Mouse (Mus musculus): ENCODE measurements around the gene Wdr24. TPM values are rescaled to one million over a fixed set of nuclear protein-coding genes. Genes with fewer than 3 reads are reported as not detected.
"Not testable (repeated sequence)": the region's sequence is repeated elsewhere in the genome, so short reads cannot be mapped to it uniquely, and the experiment has no call there.

Gene Wdr24
- polyA plus RNA-seq, 1 experiment: 47.0 TPM

DNA sequence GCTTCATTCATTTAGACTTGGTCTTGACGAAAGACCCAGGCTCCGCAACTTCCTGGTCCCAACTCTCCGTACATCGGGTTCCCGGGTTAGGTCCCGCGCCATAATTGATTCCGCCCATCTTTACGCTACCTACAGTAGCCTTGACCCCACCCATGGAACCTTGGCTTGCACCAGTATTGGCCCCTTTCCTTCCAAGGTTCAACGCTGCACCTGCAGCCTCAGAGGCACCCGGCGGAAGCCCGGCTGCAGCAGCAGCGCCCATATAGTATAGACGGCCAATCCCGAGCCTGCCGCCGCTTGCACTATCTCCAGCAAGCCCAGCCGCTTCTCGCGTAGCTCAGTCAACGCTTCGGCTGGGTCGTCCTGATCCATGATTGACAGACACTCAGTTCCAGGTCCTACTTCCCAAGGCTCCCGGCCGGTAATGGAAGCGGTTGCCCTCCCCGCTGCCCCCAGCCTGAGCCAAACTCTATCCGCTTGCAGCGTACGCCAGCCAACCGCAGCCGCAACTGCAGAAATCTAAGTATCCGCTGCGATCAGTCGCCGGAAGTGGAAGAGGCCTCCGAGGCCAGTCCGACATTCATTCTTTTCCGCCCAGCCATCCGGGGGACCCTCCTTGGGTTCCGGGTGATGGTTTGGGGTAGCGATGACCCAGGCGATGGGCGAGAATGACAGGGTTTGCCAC lies 31.4 kb upstream of the Wdr24 start:
- peak; percentile 94 for DNase-seq (ENCODE audit: low read depth)
- peak; percentile 42; the same call in 1 of the 2 replicates for TF ChIP-seq POLR2A (IDR thresholded peaks at IDR 0.05; ENCODE audit: borderline replicate concordance, extremely low read depth, insufficient read depth, insufficient read length, poor library complexity, severe bottlenecking)
- no peak for TF ChIP-seq CTCF (IDR thresholded peaks at IDR 0.05; ENCODE audit: borderline replicate concordance, extremely low read depth, insufficient read depth, insufficient read length)

DNA sequence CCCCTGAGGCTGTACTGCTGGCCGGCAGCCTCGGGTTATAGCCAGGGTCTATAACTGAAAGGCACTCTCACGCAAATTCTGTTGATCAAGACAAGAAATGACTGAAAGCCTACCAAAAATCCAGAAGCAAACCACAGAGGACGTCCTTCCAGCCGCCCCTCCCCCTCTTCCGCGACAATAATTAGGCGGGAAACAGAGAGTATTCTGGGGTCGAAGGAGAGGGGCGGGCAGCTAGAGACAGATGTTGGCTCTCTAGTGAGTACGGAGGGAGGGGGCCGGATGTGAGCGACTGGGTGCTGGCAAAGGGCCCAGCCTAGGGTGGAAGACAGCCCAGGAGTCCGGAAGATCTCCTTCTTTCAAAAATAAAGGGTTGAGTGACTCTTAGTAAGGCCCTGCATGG lies 30.8 kb upstream of the Wdr24 start, which contains the start of gene Fam173a:
Gene Fam173a (minus strand): TSS at position 287 of the 400 bp plus-strand sequence.
- TF ChIP-seq POLR2A (IDR thresholded peaks at IDR 0.05; ENCODE audit: borderline replicate concordance, extremely low read depth, insufficient read depth, insufficient read length, poor library complexity, severe bottlenecking) (no peak), CTCF (IDR thresholded peaks at IDR 0.05; ENCODE audit: borderline replicate concordance, extremely low read depth, insufficient read depth, insufficient read length) (no peak)
- peak; percentile 88 for DNase-seq (ENCODE audit: low read depth)

DNA sequence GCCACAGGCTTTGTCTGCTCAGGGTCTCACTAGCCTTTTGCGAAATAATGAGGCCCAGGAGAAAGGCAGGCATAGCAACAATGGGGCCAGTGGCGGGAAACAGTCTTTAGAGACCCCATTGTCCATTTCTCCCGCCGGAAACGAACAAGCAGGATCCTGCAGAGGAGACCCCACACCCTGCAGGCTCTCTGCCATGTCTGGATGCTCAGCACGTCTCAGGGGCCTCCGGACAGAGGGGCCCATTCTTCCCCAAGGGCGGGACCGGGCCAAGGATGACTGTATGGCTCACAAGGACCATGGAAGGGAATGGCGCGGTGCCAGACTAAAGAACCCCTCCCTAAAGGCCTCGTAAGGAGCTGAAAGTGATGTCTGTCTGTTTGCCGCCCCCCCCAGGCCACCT lies 29.2 kb upstream of the Wdr24 start:
- TF ChIP-seq POLR2A (IDR thresholded peaks at IDR 0.05; ENCODE audit: borderline replicate concordance, extremely low read depth, insufficient read depth, insufficient read length, poor library complexity, severe bottlenecking): no peak
- TF ChIP-seq CTCF (IDR thresholded peaks at IDR 0.05; ENCODE audit: borderline replicate concordance, extremely low read depth, insufficient read depth, insufficient read length): no peak
- peak; percentile 76 for DNase-seq (ENCODE audit: low read depth)

- DNase-seq (ENCODE audit: low read depth): no peak
- TF ChIP-seq CTCF (IDR thresholded peaks at IDR 0.05; ENCODE audit: borderline replicate concordance, extremely low read depth, insufficient read depth, insufficient read length) (no peak), POLR2A (IDR thresholded peaks at IDR 0.05; ENCODE audit: borderline replicate concordance, extremely low read depth, insufficient read depth, insufficient read length, poor library complexity, severe bottlenecking) (no peak)
Observed at GRCm38 (mm10) chr17:25794998-25795397, 28.4 kb upstream of the Wdr24 start.

DNA sequence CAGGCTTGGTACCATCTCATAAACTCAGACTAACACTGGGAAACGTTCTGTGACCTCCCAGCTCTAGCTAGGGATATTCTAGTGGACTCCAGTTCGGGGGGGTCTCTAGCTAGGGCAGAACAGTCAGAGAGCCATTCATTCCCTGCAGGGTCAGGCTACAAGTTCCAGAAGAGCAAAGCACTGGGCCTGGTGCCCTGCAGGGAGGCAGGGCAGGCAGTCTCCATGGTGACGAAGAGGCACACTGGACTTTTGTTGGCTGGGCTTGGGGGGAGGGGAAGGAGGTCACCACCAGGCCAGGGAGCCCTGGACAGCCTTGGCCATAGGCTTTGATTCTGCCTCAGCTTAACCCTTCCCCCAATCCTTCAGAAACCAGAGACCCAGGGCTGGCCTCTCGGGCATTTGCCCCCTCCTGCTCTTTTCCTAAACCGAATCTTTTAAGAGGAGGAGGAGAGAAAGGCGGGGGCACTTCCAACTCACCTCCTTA lies 27.8 kb upstream of the Wdr24 start, which contains the start of gene AC134908.4:
Gene AC134908.4 (minus strand): TSS at position 51 of the 484 bp plus-strand sequence.
- no peak for TF ChIP-seq CTCF (IDR thresholded peaks at IDR 0.05; ENCODE audit: borderline replicate concordance, extremely low read depth, insufficient read depth, insufficient read length)
- no peak for TF ChIP-seq POLR2A (IDR thresholded peaks at IDR 0.05; ENCODE audit: borderline replicate concordance, extremely low read depth, insufficient read depth, insufficient read length, poor library complexity, severe bottlenecking)
- peak; percentile 65 for DNase-seq (ENCODE audit: low read depth)

DNA sequence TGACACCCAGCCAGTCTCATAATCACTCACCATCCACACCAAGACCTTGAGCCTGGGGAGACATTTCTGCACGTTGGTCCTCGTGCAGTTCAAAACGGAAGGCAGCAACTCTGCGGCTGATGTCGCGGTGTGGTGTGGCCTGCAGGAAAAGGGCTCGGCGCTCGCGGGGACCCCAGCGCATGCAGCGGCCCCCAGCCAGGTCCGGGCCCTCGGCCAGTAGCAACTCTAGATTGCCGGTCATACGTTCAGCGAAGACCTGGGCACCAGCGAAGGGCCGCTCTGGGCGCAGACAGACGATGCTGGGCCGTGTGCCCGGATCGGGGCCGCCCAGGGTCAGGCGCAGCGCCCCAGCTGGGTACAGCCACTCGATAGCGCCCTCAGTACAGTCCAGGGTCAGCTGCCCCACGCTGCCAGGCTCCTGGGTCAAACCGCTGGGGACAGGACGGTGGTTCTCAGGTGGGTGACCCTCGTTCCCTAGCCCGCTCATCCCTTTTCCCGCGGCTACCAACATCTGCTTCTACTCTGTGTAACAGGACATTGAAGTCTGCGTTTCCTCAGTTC lies 27.1 kb upstream of the Wdr24 start:
- TF ChIP-seq POLR2A (IDR thresholded peaks at IDR 0.05; ENCODE audit: borderline replicate concordance, extremely low read depth, insufficient read depth, insufficient read length, poor library complexity, severe bottlenecking): no peak
- TF ChIP-seq CTCF (IDR thresholded peaks at IDR 0.05; ENCODE audit: borderline replicate concordance, extremely low read depth, insufficient read depth, insufficient read length): no peak
- no peak for DNase-seq (ENCODE audit: low read depth)

DNA sequence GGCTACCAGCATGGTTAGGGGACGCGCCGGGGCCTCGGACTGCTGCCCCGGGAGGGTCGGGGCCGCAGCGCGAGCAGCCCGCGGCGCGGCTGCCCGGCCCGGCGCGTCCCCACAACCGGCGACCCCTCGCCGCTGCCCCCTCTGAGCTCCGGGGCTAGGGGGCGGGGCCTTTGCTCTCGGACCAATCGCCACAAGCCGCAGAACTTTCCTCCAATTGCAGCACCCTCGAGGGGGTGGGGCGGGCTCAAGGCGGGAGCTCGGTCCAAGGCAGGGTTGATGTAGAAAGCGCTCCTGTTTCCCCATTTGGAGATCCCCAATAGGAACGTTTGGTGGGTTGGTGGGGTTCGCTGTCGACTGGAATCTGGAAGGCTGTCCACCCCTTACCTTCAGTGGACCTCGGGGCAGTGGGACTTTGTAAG lies 26.5 kb upstream of the Wdr24 start, which contains the start of gene Metrn:
Gene Metrn (minus strand): TSS at position 186 of the 419 bp plus-strand sequence.
- TF ChIP-seq CTCF (IDR thresholded peaks at IDR 0.05; ENCODE audit: borderline replicate concordance, extremely low read depth, insufficient read depth, insufficient read length): no peak
- peak; percentile 52 for TF ChIP-seq POLR2A (IDR thresholded peaks at IDR 0.05; ENCODE audit: borderline replicate concordance, extremely low read depth, insufficient read depth, insufficient read length, poor library complexity, severe bottlenecking)
- DNase-seq (ENCODE audit: low read depth): peak; percentile 93

DNA sequence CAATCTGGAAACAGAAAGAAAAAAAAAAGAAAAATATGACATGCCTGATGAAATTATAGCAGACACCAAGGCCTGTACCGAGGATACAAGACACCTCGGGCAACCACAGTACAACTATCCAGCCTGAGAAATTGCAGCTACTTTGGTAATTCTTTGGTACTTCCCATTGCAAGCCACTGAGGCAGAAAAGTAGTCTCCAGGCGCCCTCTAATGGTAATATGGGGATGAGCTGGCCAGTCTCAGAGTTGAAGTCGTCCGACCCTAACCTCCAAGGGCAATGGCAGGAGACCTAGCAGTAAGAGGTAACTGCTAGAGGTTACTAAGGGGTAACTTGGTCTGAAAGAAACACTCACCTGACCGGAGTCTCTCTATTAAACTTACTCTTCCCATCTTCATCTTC lies 22.4 kb upstream of the Wdr24 start:
- DNase-seq (ENCODE audit: low read depth): peak; percentile 86
- TF ChIP-seq CTCF (IDR thresholded peaks at IDR 0.05; ENCODE audit: borderline replicate concordance, extremely low read depth, insufficient read depth, insufficient read length) (peak; percentile 87), POLR2A (IDR thresholded peaks at IDR 0.05; ENCODE audit: borderline replicate concordance, extremely low read depth, insufficient read depth, insufficient read length, poor library complexity, severe bottlenecking) (no peak)

DNA sequence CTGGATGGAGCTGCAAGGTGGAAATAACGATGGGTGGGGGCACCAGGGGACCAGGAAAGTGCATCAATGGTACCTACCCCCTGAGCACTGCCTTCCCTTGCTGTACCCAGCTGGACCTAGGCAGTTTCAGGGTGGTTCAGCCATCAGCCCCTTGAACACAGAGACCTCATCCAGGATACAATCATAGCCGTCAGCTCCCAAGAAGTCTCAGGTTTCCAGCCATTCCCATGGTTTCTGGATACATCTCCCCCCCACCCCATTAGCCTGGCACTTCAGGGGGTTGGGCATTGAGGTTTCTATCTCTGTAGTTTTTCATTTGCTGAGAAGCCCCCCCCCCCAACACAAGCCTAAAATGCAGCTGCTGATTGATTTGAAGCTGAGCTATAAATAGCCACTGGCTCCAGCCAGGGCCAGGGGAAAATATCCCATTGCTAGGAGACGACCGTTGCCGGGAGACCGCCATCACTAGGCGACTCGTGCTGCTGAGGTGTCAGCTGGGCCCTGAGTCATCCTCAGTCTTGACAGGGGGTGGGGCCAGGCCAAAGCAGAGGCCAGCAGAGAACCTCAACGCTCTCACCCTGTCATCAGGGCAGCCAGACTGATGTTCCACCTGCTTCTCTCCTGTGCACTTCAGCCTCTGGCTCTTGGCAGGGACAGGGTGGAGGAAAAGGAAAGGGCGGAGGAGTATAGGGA lies 20.5 kb upstream of the Wdr24 start:
- no peak for TF ChIP-seq POLR2A (IDR thresholded peaks at IDR 0.05; ENCODE audit: borderline replicate concordance, extremely low read depth, insufficient read depth, insufficient read length, poor library complexity, severe bottlenecking)
- TF ChIP-seq CTCF (IDR thresholded peaks at IDR 0.05; ENCODE audit: borderline replicate concordance, extremely low read depth, insufficient read depth, insufficient read length): no peak

GRCm38 (mm10) chr17:25806507-25806906 lies 16.9 kb upstream of the Wdr24 start:
- no peak for TF ChIP-seq POLR2A (IDR thresholded peaks at IDR 0.05; ENCODE audit: borderline replicate concordance, extremely low read depth, insufficient read depth, insufficient read length, poor library complexity, severe bottlenecking)
- TF ChIP-seq CTCF (IDR thresholded peaks at IDR 0.05; ENCODE audit: borderline replicate concordance, extremely low read depth, insufficient read depth, insufficient read length): no peak
- no peak for DNase-seq (ENCODE audit: low read depth)

More for the DNA sequence above, 20.5 kb upstream of the Wdr24 start:
- DNase-seq (ENCODE audit: low read depth): peak; percentile 96

GRCm38 (mm10) chr17:25807452-25807851 lies 16.0 kb upstream of the Wdr24 start:
- peak; percentile 9; the same call in 1 of the 2 replicates for TF ChIP-seq CTCF (IDR thresholded peaks at IDR 0.05; ENCODE audit: borderline replicate concordance, extremely low read depth, insufficient read depth, insufficient read length)
- not testable (repeated sequence) for DNase-seq (ENCODE audit: low read depth)

Data from brain, embryonic 14.5 days (tissue).